Mouse (Mus musculus) bone marrow macrophage, adult 2 months (primary cell): ENCODE measurements around the gene Prss41. TPM values are rescaled to one million over a fixed set of nuclear protein-coding genes. Genes with fewer than 3 reads are reported as not detected.

Experiments used
- H3K27ac ChIP-seq: 2 replicates; pipeline ENCODE4 v1.5.1; 2012; ENCODE audit warnings: low read depth, low read length; ENCODE audit not compliant: insufficient read depth
- H3K4me1 ChIP-seq: 2 replicates; pipeline ENCODE4 v1.6.1; 2012; ENCODE audit warnings: low read length; ENCODE audit not compliant: control insufficient read depth, insufficient read depth
- H3K4me3 ChIP-seq: 2 replicates; pipeline ENCODE4 v1.5.1; 2012; ENCODE audit warnings: mild to moderate bottlenecking, low read length, moderate library complexity; ENCODE audit not compliant: insufficient read depth
- CTCF ChIP-seq: IDR thresholded peaks from 2 replicates; pipeline ENCODE4 v1.5.1; 2012; ENCODE audit warnings: low read depth, mild to moderate bottlenecking, low read length, moderate library complexity
- POLR2A ChIP-seq: IDR thresholded peaks from 2 replicates; pipeline ENCODE4 v1.6.1; 2012; ENCODE audit warnings: mild to moderate bottlenecking, low read depth, low read length, borderline replicate concordance
- polyA plus RNA-seq: library from polyadenylated mRNA; stranded (reverse); fragments of >200 nt; gene quantifications from 2 replicates; pipeline ENCODE4 v1.2.4, GENCODE M21; 2012; ENCODE audit not compliant: missing spikeins, insufficient read depth, insufficient read length

Prss41 gene
- polyA plus RNA-seq, 1 experiment = not detected

GRCm38 (mm10) chr17:23854229-23854765 is 10.3 kb upstream of the Prss41 start:
- Histone ChIP-seq H3K4me1 (no peaks in the 10 kb centered on the region), H3K27ac (no peak overlapping the region), H3K4me3 (no peak overlapping the region)
- TF ChIP-seq POLR2A (no peak), CTCF (no peak)

GRCm38 (mm10) chr17:23853292-23853691 is 9.3 kb upstream of the Prss41 start:
- no peak overlapping the region for H3K4me3 ChIP-seq
- peak; percentile 26; the same call in 1 of the 2 replicates for TF ChIP-seq CTCF
- no peak for TF ChIP-seq POLR2A
- no peak overlapping the region for H3K27ac ChIP-seq
- H3K4me1 ChIP-seq = no peaks in the 10 kb centered on the region

- Histone ChIP-seq H3K4me1 (no peaks in the 10 kb centered on the region), H3K27ac (no peak overlapping the region), H3K4me3 (no peak overlapping the region)
- TF ChIP-seq CTCF (0 out of 2 replicates have a peak, but pooled peaks have one; percentile 11), POLR2A (no peak)
Measured at GRCm38 (mm10) chr17:23850853-23851749, 7.1 kb upstream of the Prss41 start.

- Histone ChIP-seq H3K4me3 (no peak overlapping the region), H3K4me1 (no peaks in the 10 kb centered on the region), H3K27ac (no peak overlapping the region)
- TF ChIP-seq CTCF (no peak), POLR2A (no peak)
Measured at GRCm38 (mm10) chr17:23850028-23850427, 6.1 kb upstream of the Prss41 start.

- no peaks in the 10 kb centered on the region for H3K4me1 ChIP-seq
- H3K27ac ChIP-seq = no peak overlapping the region
- TF ChIP-seq CTCF (0 out of 2 replicates have a peak, but pooled peaks have one; percentile 12), POLR2A (no peak)
- no peak overlapping the region for H3K4me3 ChIP-seq
Measured at GRCm38 (mm10) chr17:23843141-23843811, 696 bp downstream of the Prss41 start.

- Histone ChIP-seq H3K4me1 (no peaks in the 10 kb centered on the region), H3K27ac (no peak overlapping the region), H3K4me3 (no peak overlapping the region)
- TF ChIP-seq CTCF (0 out of 2 replicates have a peak, but pooled peaks have one; percentile 26), POLR2A (no peak)
Measured at GRCm38 (mm10) chr17:23841145-23841544, 2.8 kb downstream of the Prss41 start.

- TF ChIP-seq CTCF (no peak), POLR2A (no peak)
- Histone ChIP-seq H3K27ac (no peak within 1 kb of the TSS), H3K4me3 (no peak within 1 kb of the TSS), H3K4me1 (peaks cover 6% of the 10 kb centered on the region)
Measured at GRCm38 (mm10) chr17:23836006-23836575, 7.9 kb downstream of the Prss41 start, which contains the start of gene Prss33. Gene Prss33, minus strand, starts transcription at chr17:23836056.

- Histone ChIP-seq H3K4me1 (peaks cover 14% of the 10 kb centered on the region), H3K27ac (no peak overlapping the region), H3K4me3 (no peak overlapping the region)
- no peak for TF ChIP-seq CTCF
- no peak for TF ChIP-seq POLR2A
Measured at GRCm38 (mm10) chr17:23831201-23831600, 12.8 kb downstream of the Prss41 start.

GRCm38 (mm10) chr17:23829064-23829619 is 14.8 kb downstream of the Prss41 start, which contains the start of gene Elob:
Gene Elob, minus strand, starts transcription at chr17:23829136.
- Histone ChIP-seq H3K4me1 (peaks cover 14% of the 10 kb centered on the region), H3K4me3 (peak within 1 kb of the TSS; percentile 95), H3K27ac (peak within 1 kb of the TSS; percentile 96)
- no peak for TF ChIP-seq POLR2A
- TF ChIP-seq CTCF = peak; percentile 88
